Mouse (Mus musculus) lung, postnatal 14 days (tissue): ENCODE results near the gene Nudt5.

Source experiments
- DNase-seq: peaks from one replicate; pipeline ENCODE4 v3.0.0; 2021

Gene Nudt5

DNA sequence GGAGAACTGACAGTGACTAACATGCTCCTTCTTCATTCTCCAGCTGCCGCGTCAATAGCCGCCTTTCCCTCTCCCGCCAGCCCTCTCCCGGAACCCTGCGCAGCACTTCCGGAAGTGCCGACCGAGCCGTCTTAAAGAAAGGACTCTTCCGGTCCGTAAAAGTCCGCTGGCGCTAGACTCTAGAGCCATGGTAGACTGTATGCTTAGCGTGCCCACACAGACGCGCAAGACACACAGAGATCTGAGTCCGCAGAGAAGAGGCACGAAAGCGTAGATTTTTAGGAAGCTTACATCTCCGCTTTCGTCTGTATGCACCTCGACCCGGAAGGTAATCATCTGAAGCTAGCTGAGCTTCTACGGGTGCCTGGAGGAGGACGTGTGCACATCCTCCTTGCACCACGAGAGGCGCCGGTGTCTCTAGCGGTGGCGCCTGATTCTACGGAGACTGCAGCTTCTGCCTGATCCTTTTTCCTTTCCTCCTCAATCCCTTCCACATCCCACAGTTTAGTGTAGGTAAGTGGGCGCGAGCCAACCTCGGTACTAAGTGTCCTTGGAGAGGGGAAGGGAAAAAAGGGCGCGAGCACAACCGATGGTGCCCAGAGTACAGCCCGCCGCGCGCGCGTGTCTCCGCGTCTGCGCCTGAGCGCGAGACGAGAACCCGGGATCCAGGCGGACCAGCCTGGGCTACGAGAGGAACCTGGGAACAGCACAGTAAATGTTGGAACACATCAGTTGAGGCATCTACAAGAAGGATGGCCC is at the start of gene Nudt5, which contains the start of gene Cdc123:
TSS of gene Nudt5 (plus strand) at position 147 of the 759 bp plus-strand sequence.
TSS of gene Cdc123 (minus strand) at position 292 of the 759 bp plus-strand sequence.
- DNase-seq = peak; percentile 83

- peak; percentile 10 for DNase-seq
Observed at GRCm38 (mm10) chr2:5797816-5798672, 46.8 kb upstream of the Nudt5 start.

DNA sequence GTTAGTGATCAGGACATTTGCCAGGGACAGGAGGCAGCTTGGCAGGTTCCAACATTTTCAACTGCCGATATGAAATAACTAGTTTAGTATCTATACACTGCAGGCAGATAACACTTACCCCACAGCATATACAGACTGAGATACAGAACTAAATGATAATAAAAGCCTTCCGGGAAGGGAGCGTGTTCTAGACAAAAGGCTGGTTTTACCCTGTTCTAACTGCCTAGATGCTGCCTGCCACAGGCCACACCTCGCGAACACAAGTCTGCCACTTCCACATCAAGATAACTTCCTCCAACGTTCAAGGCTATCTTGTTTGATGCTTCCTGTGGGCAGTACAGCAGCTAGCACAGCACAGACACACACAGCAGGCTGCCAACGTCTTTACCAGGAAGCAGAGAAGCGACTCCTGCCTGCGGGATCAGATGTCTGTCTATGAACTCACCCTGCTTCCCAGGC is 43.6 kb upstream of the Nudt5 start:
- DNase-seq = no peak

GRCm38 (mm10) chr2:5801927-5802590 is 42.8 kb upstream of the Nudt5 start:
- no peak for DNase-seq

- no peak for DNase-seq
Observed at GRCm38 (mm10) chr2:5804440-5805045, 40.3 kb upstream of the Nudt5 start.

- no peak for DNase-seq
Observed at GRCm38 (mm10) chr2:5805228-5805627, 39.6 kb upstream of the Nudt5 start.

GRCm38 (mm10) chr2:5806201-5806600 is 38.6 kb upstream of the Nudt5 start:
- DNase-seq = peak; percentile 28

GRCm38 (mm10) chr2:5810036-5810718 is 34.6 kb upstream of the Nudt5 start:
- no peak for DNase-seq

- no peak for DNase-seq
Observed at GRCm38 (mm10) chr2:5811235-5811782, 33.5 kb upstream of the Nudt5 start.

DNA sequence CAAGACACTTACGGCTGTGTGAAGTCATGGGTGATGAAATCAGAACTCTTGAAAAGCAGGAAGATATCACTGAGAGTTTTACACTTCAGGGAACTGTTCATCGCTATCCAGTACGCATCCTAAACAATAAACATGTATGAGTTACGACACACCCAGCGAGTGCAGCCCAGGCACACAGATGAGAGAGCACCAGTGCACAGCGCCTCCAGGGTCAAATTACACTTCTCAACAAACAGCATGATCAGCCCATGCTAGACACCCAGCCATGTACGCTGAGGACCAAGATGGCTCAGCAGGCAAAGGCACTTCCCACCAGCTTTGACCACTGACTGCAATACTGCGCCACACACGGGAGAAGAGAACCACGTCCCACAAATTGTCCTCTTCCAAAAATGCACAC is 23.6 kb upstream of the Nudt5 start:
- no peak for DNase-seq

- no peak for DNase-seq
Observed at GRCm38 (mm10) chr2:5822449-5822848, 22.4 kb upstream of the Nudt5 start.

GRCm38 (mm10) chr2:5824213-5824612 is 20.6 kb upstream of the Nudt5 start:
- DNase-seq = no peak

- no peak for DNase-seq
Observed at GRCm38 (mm10) chr2:5824685-5825084, 20.1 kb upstream of the Nudt5 start.

DNA sequence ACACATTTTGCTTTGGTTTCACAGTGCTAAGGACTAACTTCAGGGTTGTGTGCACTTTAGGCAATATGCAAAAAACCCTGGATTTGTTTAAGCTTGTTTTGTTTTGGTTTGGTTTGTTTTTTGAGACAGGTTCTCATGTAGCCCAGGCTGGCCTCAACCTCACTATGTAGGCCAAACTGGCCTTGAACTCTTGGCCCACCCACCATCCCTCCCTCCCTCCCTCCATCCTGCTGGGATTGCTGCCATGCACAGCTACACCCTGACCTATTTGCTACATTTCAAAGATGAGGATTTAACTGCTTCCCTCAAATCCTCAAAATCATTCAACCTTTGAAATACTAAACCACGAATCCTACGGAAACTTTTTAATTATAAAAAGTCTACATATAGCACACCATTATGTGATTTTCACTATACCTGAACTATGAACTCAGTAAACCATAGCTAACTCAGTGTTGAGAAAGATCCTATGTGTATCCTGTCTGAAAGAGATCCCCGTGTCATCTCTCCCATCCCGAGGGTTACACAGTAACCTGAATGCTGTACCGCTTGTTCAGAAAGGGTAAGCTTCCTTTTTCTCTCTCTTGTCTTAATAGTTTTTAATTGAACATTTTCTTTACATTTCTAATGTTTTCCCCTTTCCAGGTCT is 19.4 kb upstream of the Nudt5 start:
- no peak for DNase-seq

- DNase-seq = no peak
Observed at GRCm38 (mm10) chr2:5840815-5841214, 4.0 kb upstream of the Nudt5 start.

GRCm38 (mm10) chr2:5844181-5844872 is 492 bp upstream of the Nudt5 start:
- no peak for DNase-seq

- DNase-seq = no peak
Observed at GRCm38 (mm10) chr2:5845826-5846225, 1.0 kb downstream of the Nudt5 start.

DNA sequence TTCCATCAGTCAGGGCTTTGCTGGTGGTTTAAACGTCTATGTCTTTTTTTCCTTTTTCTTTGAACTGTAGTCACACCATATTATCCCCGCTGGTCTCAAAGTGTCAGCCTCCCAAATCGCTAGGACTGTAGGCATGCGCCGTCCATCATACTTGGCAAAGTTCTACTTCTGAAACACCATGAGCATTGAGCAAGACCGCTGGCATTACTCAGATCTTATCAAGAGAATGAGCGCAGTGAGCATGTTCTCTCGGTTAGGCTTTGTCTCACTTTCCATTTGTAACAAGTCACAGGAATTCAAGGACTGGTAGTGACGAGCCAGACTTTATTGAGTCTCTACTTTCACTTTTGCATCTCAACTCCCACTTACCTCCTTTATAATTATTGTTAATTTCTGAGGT is 6.3 kb downstream of the Nudt5 start:
- DNase-seq = no peak

DNA sequence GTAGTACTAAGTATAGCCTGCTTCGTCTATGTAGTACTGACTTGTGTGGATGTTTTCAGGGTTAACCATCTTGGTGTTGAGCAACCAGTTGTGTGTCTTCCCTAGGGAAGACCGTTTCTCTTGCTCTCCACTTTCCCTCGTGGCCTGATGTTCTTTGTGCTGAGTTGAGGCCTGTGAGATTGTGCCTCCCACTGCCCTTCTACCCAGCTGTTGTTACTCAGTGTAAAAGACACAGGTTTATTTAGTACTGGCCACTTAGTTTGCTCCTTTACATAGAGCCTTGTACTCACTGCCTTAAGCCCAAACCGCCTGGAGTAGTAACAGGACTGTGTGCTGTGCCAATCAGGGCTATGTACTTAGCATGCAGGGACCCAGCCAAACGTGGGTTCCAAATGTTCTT is 7.0 kb downstream of the Nudt5 start:
- no peak for DNase-seq

DNA sequence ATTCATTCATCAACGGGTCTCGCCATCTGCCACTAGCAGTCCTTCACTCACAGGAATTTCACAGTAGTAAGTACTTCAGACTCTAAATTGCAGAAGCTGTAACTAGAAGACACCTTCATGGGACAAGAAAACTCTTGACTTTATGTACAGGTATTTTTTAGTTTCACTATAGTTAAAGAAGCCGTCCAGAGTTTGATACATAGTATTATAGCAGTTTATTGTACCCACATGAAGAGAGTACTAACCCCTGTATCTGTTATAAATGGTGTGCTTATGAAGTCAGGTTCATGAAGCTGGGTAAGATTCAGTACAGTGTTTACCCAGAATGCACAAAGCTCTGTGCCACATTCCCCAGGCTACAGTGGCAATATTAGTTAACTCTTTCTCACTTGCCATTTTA is 18.0 kb downstream of the Nudt5 start, which contains the start of gene Gm13199:
TSS of gene Gm13199 (minus strand) at position 101 of the 400 bp plus-strand sequence.
- DNase-seq = no peak

DNA sequence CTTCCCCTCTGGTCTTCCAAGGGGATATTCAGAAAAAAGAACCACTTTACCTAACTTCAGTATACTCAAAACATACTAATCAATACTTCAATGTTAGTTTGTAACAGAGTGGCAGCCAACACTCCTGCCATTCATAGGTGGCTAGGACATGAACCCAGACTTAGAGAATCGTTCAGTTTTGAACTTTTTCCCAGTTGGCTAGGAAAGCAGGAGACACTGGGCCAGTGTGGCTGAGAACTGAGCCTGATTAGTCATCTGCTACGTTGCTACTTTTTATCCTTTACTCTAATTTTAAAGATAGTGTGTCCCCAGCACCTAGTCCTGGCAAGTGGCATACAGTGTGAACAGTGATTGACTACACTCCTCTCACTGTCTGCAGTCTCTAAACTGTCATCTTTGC is 22.9 kb downstream of the Nudt5 start:
- no peak for DNase-seq
